Mouse (Mus musculus): ENCODE measurements around the gene Ap1m2.

GRCm38 (mm10) chr9:21354796-21355195 lies 42.7 kb upstream of the Ap1m2 start:
- TF ChIP-seq POLR2A (IDR thresholded peaks at IDR 0.05; ENCODE audit: low read depth, low read length) (no peak), CTCF (IDR thresholded peaks at IDR 0.05; ENCODE audit: borderline replicate concordance, insufficient read depth, low read length) (no peak)
